Mouse (Mus musculus) embryonic fibroblast, embryonic 13.5 days (primary cell): ENCODE measurements around the gene Il2rg.

Experiments used
- CTCF ChIP-seq: IDR thresholded peaks from 2 replicates; pipeline ENCODE4 v1.5.1; 2011; ENCODE audit warnings: mild to moderate bottlenecking, control low read depth, low read length, moderate library complexity, borderline replicate concordance; ENCODE audit not compliant: insufficient read depth
- POLR2A ChIP-seq: IDR thresholded peaks from 2 replicates; pipeline ENCODE4 v1.6.1; 2011; ENCODE audit warnings: low read depth, mild to moderate bottlenecking, control low read depth, low read length, moderate library complexity

- TF ChIP-seq CTCF (no peak), POLR2A (no peak)
Measured at GRCm38 (mm10) chrX:101285953-101286670, 18.1 kb upstream of the Il2rg start.
